Mouse (Mus musculus) mature B cell (primary cell): ENCODE data around the gene Hvcn1.
"Not testable (repeated sequence)": the region's sequence is repeated elsewhere in the genome, so short reads cannot be mapped to it uniquely, and the experiment has no call there.

Source experiments
- in situ Hi-C: fragments of 300-500 bp; cut with MboI; formaldehyde crosslinking; loops from 2 replicates; pipeline ENCODE4 v1.14.3; 2019

Gene Hvcn1

GRCm38 (mm10) chr5:122204180-122204579 is 2.4 kb upstream of the Hvcn1 start:
- in situ Hi-C loops: no loop called here

- in situ Hi-C loops: no loop called here
Observed at GRCm38 (mm10) chr5:122208909-122209308, 2.3 kb downstream of the Hvcn1 start.

- in situ Hi-C loops: no loop called here
Observed at GRCm38 (mm10) chr5:122209591-122210368, 3.2 kb downstream of the Hvcn1 start.

DNA sequence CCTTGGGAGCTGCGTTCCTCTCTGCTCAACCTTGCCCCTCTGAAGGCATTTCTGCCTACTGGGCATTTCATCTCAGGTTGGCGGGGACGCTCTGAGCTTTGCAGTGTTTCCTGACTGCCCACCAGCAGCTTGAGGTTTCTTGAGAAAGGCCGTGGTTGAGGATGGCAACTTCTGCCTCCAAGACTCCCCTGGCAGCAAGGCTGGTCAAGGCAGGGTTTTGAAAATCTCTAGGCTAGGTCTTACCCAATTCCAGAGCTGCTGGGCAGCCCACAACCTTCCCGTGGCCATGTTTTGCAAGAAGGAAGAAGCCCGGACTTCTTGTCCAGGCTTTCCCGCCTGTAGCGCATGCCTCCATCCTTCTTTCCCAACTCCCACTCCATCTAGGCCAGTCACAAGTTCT is 4.3 kb downstream of the Hvcn1 start:
- in situ Hi-C loops: no loop called here

GRCm38 (mm10) chr5:122212125-122212524 is 5.5 kb downstream of the Hvcn1 start:
- in situ Hi-C loops: no loop called here

DNA sequence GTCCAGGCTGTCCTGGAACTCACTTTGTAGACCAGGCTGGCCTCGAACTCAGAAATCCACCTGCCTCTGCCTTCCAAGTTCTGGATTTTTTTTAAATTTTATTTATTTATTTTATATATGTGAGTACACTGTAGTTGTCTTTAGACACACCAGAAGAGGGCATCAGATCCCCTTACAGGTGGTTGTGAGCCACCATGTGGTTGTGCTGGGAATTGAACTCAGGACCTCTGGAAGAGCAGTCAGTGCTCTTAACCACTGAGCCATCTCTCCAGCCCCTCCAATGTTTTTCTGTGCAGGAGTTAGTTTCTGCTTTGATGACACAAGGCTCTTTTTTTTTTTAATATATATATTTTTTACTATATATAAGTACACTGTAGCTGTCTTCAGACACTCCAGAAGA is 6.2 kb downstream of the Hvcn1 start:
- in situ Hi-C loops: not testable (repeated sequence)

DNA sequence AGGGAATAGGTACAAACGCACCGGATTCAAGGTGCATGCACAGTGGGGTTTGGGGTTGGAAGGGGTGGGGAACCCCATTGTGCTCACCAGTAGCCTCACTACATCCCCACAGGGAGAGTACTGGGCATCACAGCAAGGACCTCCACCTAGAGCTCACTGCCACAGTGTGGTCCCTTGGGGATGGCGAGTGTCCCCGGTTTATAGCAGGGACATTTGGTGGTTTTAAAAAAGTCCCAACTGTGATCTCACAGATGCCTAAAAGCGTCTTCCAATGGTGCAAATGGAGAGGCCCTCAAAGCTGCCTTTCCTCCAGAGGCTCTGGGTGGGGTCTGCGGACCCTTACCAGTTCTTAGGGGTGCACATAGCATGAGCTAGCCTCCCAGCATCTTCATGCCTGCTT is 7.3 kb downstream of the Hvcn1 start:
- in situ Hi-C loops: no loop called here

DNA sequence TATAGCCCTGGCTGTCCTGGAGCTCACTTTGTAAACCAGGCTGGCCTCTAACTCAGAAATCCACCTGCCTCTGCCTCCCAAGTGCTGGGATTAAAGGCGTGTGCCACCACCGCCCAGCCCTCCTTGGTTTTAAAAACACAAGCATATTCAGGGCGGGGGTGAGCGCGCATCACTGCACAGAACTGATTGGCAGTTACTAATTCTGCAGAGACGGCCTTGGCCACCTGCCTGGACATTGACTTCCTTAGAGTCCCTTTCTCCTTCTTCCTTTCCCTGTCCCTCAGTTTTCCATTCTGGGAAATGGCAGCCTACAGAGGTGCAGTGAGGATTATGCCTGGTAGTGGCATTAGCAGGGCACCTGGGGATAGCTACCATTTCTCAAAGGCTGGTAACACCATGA is 11.0 kb downstream of the Hvcn1 start:
- in situ Hi-C loops: no loop called here

GRCm38 (mm10) chr5:122218109-122218905 is 11.7 kb downstream of the Hvcn1 start:
- in situ Hi-C loops: no loop called here

DNA sequence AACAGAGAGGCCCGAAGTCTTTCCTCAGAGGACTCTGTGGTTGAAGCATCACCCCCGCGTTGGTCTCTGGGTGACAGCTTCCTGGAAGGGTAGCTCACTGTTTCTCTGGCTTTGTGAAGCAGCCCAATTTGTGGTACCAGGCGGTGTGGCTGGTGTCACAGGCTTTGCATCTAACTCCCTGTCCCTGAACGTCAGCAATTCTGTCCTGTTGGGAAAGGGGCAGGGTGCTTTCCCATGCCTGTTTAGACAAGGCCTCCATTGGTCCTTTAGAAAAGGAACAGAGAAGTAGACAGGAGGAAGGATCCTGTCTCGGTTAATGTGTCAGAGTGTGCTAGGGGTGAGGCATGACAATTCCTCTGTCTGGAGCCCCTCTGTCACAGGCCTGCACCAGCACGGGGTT is 12.3 kb downstream of the Hvcn1 start:
- in situ Hi-C loops: no loop called here

- in situ Hi-C loops: loop anchor here (5.0 kb wide), 1 partner anchor 42 kb away; the partner anchor contains the start of gene Tctn1
Observed at GRCm38 (mm10) chr5:122219655-122220629, 13.3 kb downstream of the Hvcn1 start.

GRCm38 (mm10) chr5:122221085-122221484 is 14.5 kb downstream of the Hvcn1 start:
- in situ Hi-C loops: loop anchor here (5.0 kb wide), 1 partner anchor 41 kb away; the partner anchor contains the start of gene Tctn1

GRCm38 (mm10) chr5:122224291-122224690 is 17.7 kb downstream of the Hvcn1 start:
- in situ Hi-C loops: loop anchor here (5.0 kb wide), 1 partner anchor 38 kb away; the partner anchor contains the start of gene Tctn1

- in situ Hi-C loops: no loop called here
Observed at GRCm38 (mm10) chr5:122228271-122228765, 21.7 kb downstream of the Hvcn1 start.

DNA sequence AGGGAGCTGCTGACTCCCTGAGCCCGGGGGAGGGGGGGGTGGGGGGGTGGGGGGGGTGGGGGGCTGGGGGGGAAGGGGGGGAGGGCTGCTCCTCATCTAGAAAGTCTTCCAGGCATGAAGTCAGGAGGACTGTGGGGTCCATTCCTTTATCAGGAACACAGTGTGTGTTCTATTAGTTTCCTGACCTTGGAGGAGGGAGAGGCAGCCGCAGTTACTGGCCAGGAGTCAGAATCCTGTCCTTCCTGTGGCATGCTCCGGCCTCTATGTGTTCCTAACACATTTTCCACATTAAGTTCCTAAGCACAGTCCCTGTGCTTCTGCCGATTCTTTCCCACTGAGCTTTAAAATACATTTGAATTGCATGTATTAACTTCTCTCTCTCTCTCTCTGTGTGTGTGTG is 22.2 kb downstream of the Hvcn1 start:
- in situ Hi-C loops: no loop called here

- in situ Hi-C loops: no loop called here
Observed at GRCm38 (mm10) chr5:122230816-122231215, 24.2 kb downstream of the Hvcn1 start.

DNA sequence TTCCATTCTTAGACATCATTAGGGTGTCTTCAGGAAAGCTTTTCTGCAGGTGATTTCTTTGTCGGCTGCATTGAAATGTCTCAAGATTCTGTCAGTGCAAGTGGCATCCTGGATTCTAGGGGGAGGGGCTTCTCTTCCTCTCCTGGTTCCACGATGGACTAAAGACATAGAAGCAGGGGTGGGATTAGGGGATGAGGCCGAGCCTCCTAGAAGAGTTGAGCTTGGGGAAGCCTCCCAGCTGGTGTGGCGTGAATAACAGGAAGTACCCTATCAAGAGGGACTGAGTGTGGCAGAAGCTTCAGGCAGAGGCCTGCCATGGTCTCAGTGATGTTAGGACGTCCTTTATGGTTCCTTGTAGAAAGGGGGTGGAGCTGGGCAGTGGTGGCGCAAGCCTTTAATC is 24.8 kb downstream of the Hvcn1 start:
- in situ Hi-C loops: no loop called here

DNA sequence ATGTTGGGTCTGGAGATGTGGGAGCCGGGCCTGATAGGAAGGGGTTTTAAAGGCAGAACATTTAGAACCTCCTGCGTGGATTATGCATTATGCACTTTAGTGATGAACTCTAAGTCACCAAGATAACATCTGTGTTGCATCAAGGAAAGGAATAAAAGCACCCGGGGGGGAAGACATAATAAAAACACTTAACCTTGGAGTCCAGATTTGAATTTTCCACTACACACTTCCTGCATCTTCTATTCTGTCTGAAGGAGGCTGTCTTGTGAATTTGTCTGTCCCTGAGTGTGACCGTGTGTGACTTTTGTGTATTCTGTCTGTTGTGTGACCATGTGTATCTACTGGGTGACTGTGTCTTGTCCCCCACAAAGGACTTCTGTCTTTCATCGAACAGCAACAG is 25.4 kb downstream of the Hvcn1 start:
- in situ Hi-C loops: no loop called here

GRCm38 (mm10) chr5:122233077-122233581 is 26.5 kb downstream of the Hvcn1 start:
- in situ Hi-C loops: no loop called here

DNA sequence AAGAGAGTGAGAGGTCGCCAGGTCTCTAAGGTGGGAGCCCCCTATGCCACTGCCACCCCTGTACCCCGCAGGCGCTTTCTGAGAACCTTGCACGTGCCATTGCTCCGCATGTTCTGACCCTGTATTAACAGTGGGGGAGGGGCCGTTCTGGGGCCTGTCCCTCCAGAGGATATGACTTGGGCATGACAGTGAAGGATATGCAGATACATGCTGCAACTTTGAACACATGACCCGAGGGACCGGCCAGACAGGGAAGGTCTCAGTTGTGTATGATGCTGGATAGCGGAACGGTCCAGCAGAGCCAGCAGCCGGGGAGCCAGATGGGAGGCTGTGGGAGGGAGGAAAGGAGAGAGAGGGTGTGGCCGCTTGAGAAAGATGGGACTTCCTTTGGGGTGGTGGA is 27.1 kb downstream of the Hvcn1 start:
- in situ Hi-C loops: no loop called here
